Mouse (Mus musculus) erythroblast, embryonic 14.5 days (primary cell): ENCODE data around the gene Eif3i.

ENCODE experiments used
- GATA1 ChIP-seq: IDR thresholded peaks from 2 replicates; pipeline ENCODE4 v1.6.1; 2012; ENCODE audit warnings: low read length, inconsistent platforms, mixed read lengths
- TAL1 ChIP-seq: IDR thresholded peaks from 3 replicates; pipeline ENCODE4 v1.6.1; 2012; ENCODE audit warnings: low read length, inconsistent platforms, mixed read lengths

GRCm38 (mm10) chr4:129556532-129557223 is 43.8 kb downstream of the Eif3i start:
- TF ChIP-seq TAL1 (no peak), GATA1 (no peak)
